Mouse (Mus musculus) left cerebral cortex, postnatal 10 days (tissue): ENCODE results near the gene 4930523C07Rik. TPM values are rescaled to one million over a fixed set of nuclear protein-coding genes. Genes with fewer than 3 reads are reported as not detected.

Experiments used
- DNase-seq, 2 experiments: peaks; one replicate each; pipeline ENCODE4 v3.0.0; 2021 to 2022; ENCODE audit warnings: low spot score in 2 of 2, mixed read lengths in 1 of 2; ENCODE audit errors: extremely low spot score in 1 of 2
- intact Hi-C: fragments of 180-260 bp; cut with DNase I; formaldehyde crosslinking; loops from one replicate; pipeline ENCODE4 v1.15.1; 2025
- total RNA-seq, 2 experiments: library from RNA; stranded (reverse); gene quantifications; 2 replicates each; pipeline ENCODE4 v1.2.3; 2021

4930523C07Rik gene
- total RNA-seq, 2 experiments from 2014 or later = 3.5 to 4.4 TPM

- intact Hi-C loops = no loop called here
- DNase-seq = no peak
These were observed 759 bp upstream of the 4930523C07Rik start for GRCm38 (mm10) chr1:160043271-160043975.

GRCm38 (mm10) chr1:160045056-160045715 is 1.0 kb downstream of the 4930523C07Rik start:
- intact Hi-C loops = no loop called here
- DNase-seq = peak in 1 of 2 experiments; percentile 40

GRCm38 (mm10) chr1:160045971-160046370 is 1.8 kb downstream of the 4930523C07Rik start:
- no peak for DNase-seq
- intact Hi-C loops = no loop called here

- intact Hi-C loops = no loop called here
- DNase-seq = no peak
These were observed 2.6 kb downstream of the 4930523C07Rik start for GRCm38 (mm10) chr1:160046786-160047185.

GRCm38 (mm10) chr1:160047481-160047931 is 3.3 kb downstream of the 4930523C07Rik start:
- no peak for DNase-seq
- intact Hi-C loops = no loop called here

GRCm38 (mm10) chr1:160049131-160049880 is 5.1 kb downstream of the 4930523C07Rik start:
- DNase-seq = no peak
- intact Hi-C loops = no loop called here

- intact Hi-C loops = no loop called here
- no peak for DNase-seq
These were observed 6.7 kb downstream of the 4930523C07Rik start for GRCm38 (mm10) chr1:160050898-160051297.

GRCm38 (mm10) chr1:160052556-160053315 is 8.6 kb downstream of the 4930523C07Rik start:
- intact Hi-C loops = no loop called here
- no peak for DNase-seq

- DNase-seq = no peak
- intact Hi-C loops = no loop called here
These were observed 9.5 kb downstream of the 4930523C07Rik start for GRCm38 (mm10) chr1:160053510-160054305.

GRCm38 (mm10) chr1:160054366-160055078 is 10.3 kb downstream of the 4930523C07Rik start:
- no peak for DNase-seq
- intact Hi-C loops = no loop called here

GRCm38 (mm10) chr1:160057657-160058056 is 13.5 kb downstream of the 4930523C07Rik start:
- DNase-seq = no peak
- intact Hi-C loops = no loop called here

GRCm38 (mm10) chr1:160059908-160060307 is 15.7 kb downstream of the 4930523C07Rik start:
- intact Hi-C loops = no loop called here
- no peak for DNase-seq

GRCm38 (mm10) chr1:160060542-160060941 is 16.4 kb downstream of the 4930523C07Rik start:
- intact Hi-C loops = no loop called here
- DNase-seq = no peak

- intact Hi-C loops = no loop called here
- no peak for DNase-seq
These were observed 17.1 kb downstream of the 4930523C07Rik start for GRCm38 (mm10) chr1:160061321-160061720.

- DNase-seq = no peak
- intact Hi-C loops = no loop called here
These were observed 17.7 kb downstream of the 4930523C07Rik start for GRCm38 (mm10) chr1:160061725-160062366.

- intact Hi-C loops = no loop called here
- DNase-seq = no peak
These were observed 20.5 kb downstream of the 4930523C07Rik start for GRCm38 (mm10) chr1:160064547-160065144.
